Mouse (Mus musculus) central nervous system, embryonic 18 days (tissue): Measurements from ENCODE around the gene Lcmt2. TPM values are rescaled to one million over a fixed set of nuclear protein-coding genes. Genes with fewer than 3 reads are reported as not detected.

Source experiments
- polyA plus RNA-seq: library from polyadenylated mRNA; depleted of rRNA; stranded (reverse); fragments of >200 nt; gene quantifications from 2 replicates; pipeline ENCODE4 v1.2.3, GENCODE M21; 2012; rRNA removed

Gene Lcmt2
- polyA plus RNA-seq = 8.4 and 9.6 TPM in 2 replicates

GRCm38 (mm10) chr2:121140018-121140882 is at the start of gene Lcmt2, which contains the start of gene Adal:
Gene Lcmt2, minus strand, starts transcription at chr2:121140653.
Gene Adal, plus strand, starts transcription at chr2:121140428.

GRCm38 (mm10) chr2:121170980-121171742 is 30.7 kb upstream of the Lcmt2 start, which contains the start of gene Zscan29:
Gene Zscan29, minus strand, starts transcription at chr2:121171125.

GRCm38 (mm10) chr2:121170481-121170971 is 30.1 kb upstream of the Lcmt2 start, which contains the start of gene Tubgcp4:
Gene Tubgcp4, plus strand, starts transcription at chr2:121170654.

GRCm38 (mm10) chr2:121109695-121110094 is 30.8 kb downstream of the Lcmt2 start, which contains the start of gene Tgm7:
Gene Tgm7, minus strand, starts transcription at chr2:121109795.

GRCm38 (mm10) chr2:121085480-121086185 is 54.8 kb downstream of the Lcmt2 start, which contains the start of gene Tgm5:
Gene Tgm5, minus strand, starts transcription at chr2:121085841.

Other genes starting within 250 kb of the Lcmt2 start
- gene Ubr1, start 169.9 kb downstream of the Lcmt2 start, polyA plus RNA-seq = 22.1 and 23.6 TPM in 2 replicates
- 20.5 and 21.8 TPM in 2 replicates for gene Tmem62, start 163.6 kb downstream of the Lcmt2 start, polyA plus RNA-seq
- gene Ccndbp1, start 132.2 kb downstream of the Lcmt2 start, polyA plus RNA-seq = 74.7 and 75.5 TPM in 2 replicates
- gene Epb42, start 103.6 kb downstream of the Lcmt2 start, polyA plus RNA-seq = 0.05 and 0.06 TPM in 2 replicates
- gene Tgm5, start 54.8 kb downstream of the Lcmt2 start, polyA plus RNA-seq = 0.04 and 0.11 TPM in 2 replicates
- 0.08 and 0.10 TPM in 2 replicates for gene Tgm7, start 30.9 kb downstream of the Lcmt2 start, polyA plus RNA-seq
- gene Adal, start 225 bp downstream of the Lcmt2 start, polyA plus RNA-seq = 24.2 and 26.3 TPM in 2 replicates
- 45.6 and 47.1 TPM in 2 replicates for gene Tubgcp4, start 30.0 kb upstream of the Lcmt2 start, polyA plus RNA-seq
- 3.9 and 4.2 TPM in 2 replicates for gene Zscan29, start 30.5 kb upstream of the Lcmt2 start, polyA plus RNA-seq
- gene Trp53bp1, start 130.8 kb upstream of the Lcmt2 start, polyA plus RNA-seq = 137 and 139 TPM in 2 replicates
- gene Map1a, start 148.9 kb upstream of the Lcmt2 start, polyA plus RNA-seq = 24.9 and 26.8 TPM in 2 replicates
- gene Ppip5k1, start 214.7 kb upstream of the Lcmt2 start, polyA plus RNA-seq = 27.2 and 30.6 TPM in 2 replicates
- gene Ckmt1, start 217.1 kb upstream of the Lcmt2 start, polyA plus RNA-seq = 87.5 and 102 TPM in 2 replicates
- 0.03 TPM in 2 replicates for gene Strc, start 246.5 kb upstream of the Lcmt2 start, polyA plus RNA-seq